Mouse (Mus musculus): ENCODE measurements around the gene Iqcf6. TPM values are rescaled to one million over a fixed set of nuclear protein-coding genes. Genes with fewer than 3 reads are reported as not detected.
"Not testable (repeated sequence)": the region's sequence is repeated elsewhere in the genome, so short reads cannot be mapped to it uniquely, and the experiment has no call there.

Iqcf6 gene
- total and polyA plus RNA-seq, 2 experiments = not detected

- no peak for DNase-seq (ENCODE audit: extremely low read depth, low read depth, low spot score)
- 84% methylated on average over 3 of the region's 3 CpGs for WGBS
- no peak overlapping the region for H3K9ac ChIP-seq (ENCODE audit: low read depth, low read length)
- peaks cover 2% of the 10 kb centered on the region; the same call in 1 of the 2 replicates for H3K27me3 ChIP-seq (ENCODE audit: control insufficient read depth, insufficient read depth, low read length)
- no peaks in the 10 kb centered on the region for H3K4me1 ChIP-seq (ENCODE audit: control insufficient read depth, insufficient read depth, low read length)
- no peak overlapping the region for H3K4me3 ChIP-seq (ENCODE audit: insufficient read depth, low read depth, low read length)
- no peaks in the 10 kb centered on the region for H3K79me2 ChIP-seq (ENCODE audit: control insufficient read depth, insufficient read depth, low read length)
- H3K27ac ChIP-seq (replicated peaks; ENCODE audit: insufficient read depth, low read depth, low read length) = no peak overlapping the region
- H3K36me3 ChIP-seq (ENCODE audit: control insufficient read depth, insufficient read depth, low read length) = no peaks in the 10 kb centered on the region
- no peak for TF ChIP-seq POLR2A (IDR thresholded peaks at IDR 0.05; ENCODE audit: extremely low read depth, insufficient read depth, low read length)
- no peak for TF ChIP-seq CTCF (IDR thresholded peaks at IDR 0.05; ENCODE audit: low read depth, low read length)
Observed at GRCm38 (mm10) chr9:106617496-106617895, 8.9 kb upstream of the Iqcf6 start.

- not testable (repeated sequence) for H3K4me1 ChIP-seq (ENCODE audit: control insufficient read depth, insufficient read depth, low read length); H3K9ac ChIP-seq (ENCODE audit: low read depth, low read length); H3K27ac ChIP-seq (replicated peaks; ENCODE audit: insufficient read depth, low read depth, low read length); H3K36me3 ChIP-seq (ENCODE audit: control insufficient read depth, insufficient read depth, low read length); H3K4me3 ChIP-seq (ENCODE audit: insufficient read depth, low read depth, low read length); DNase-seq (ENCODE audit: extremely low read depth, low read depth, low spot score); H3K27me3 ChIP-seq (ENCODE audit: control insufficient read depth, insufficient read depth, low read length); H3K79me2 ChIP-seq (ENCODE audit: control insufficient read depth, insufficient read depth, low read length)
- WGBS = 45% methylated on average over 8 of the region's 8 CpGs
Observed at GRCm38 (mm10) chr9:106627796-106628195, 1.4 kb downstream of the Iqcf6 start.

- Histone ChIP-seq H3K27ac (replicated peaks; ENCODE audit: insufficient read depth, low read depth, low read length) (no peak overlapping the region), H3K9ac (ENCODE audit: low read depth, low read length) (no peak overlapping the region), H3K4me1 (ENCODE audit: control insufficient read depth, insufficient read depth, low read length) (no peaks in the 10 kb centered on the region), H3K36me3 (ENCODE audit: control insufficient read depth, insufficient read depth, low read length) (no peaks in the 10 kb centered on the region), H3K79me2 (ENCODE audit: control insufficient read depth, insufficient read depth, low read length) (no peaks in the 10 kb centered on the region), H3K27me3 (ENCODE audit: control insufficient read depth, insufficient read depth, low read length) (no peaks in the 10 kb centered on the region), H3K4me3 (ENCODE audit: insufficient read depth, low read depth, low read length) (no peak overlapping the region)
- TF ChIP-seq CTCF (IDR thresholded peaks at IDR 0.05; ENCODE audit: low read depth, low read length) (no peak), POLR2A (IDR thresholded peaks at IDR 0.05; ENCODE audit: extremely low read depth, insufficient read depth, low read length) (no peak)
- no peak for DNase-seq (ENCODE audit: extremely low read depth, low read depth, low spot score)
- 51% methylated on average over 5 of the region's 5 CpGs for WGBS
Observed at GRCm38 (mm10) chr9:106632185-106632584, 5.8 kb downstream of the Iqcf6 start.

GRCm38 (mm10) chr9:106638154-106638553 lies 11.8 kb downstream of the Iqcf6 start:
- Histone ChIP-seq H3K79me2 (ENCODE audit: control insufficient read depth, insufficient read depth, low read length) (no peaks in the 10 kb centered on the region), H3K36me3 (ENCODE audit: control insufficient read depth, insufficient read depth, low read length) (no peaks in the 10 kb centered on the region), H3K27me3 (ENCODE audit: control insufficient read depth, insufficient read depth, low read length) (no peaks in the 10 kb centered on the region), H3K9ac (ENCODE audit: low read depth, low read length) (no peak overlapping the region), H3K4me3 (ENCODE audit: insufficient read depth, low read depth, low read length) (no peak overlapping the region), H3K4me1 (ENCODE audit: control insufficient read depth, insufficient read depth, low read length) (no peaks in the 10 kb centered on the region), H3K27ac (replicated peaks; ENCODE audit: insufficient read depth, low read depth, low read length) (no peak overlapping the region)
- TF ChIP-seq CTCF (IDR thresholded peaks at IDR 0.05; ENCODE audit: low read depth, low read length) (no peak), POLR2A (IDR thresholded peaks at IDR 0.05; ENCODE audit: extremely low read depth, insufficient read depth, low read length) (no peak)
- WGBS = 92% methylated on average over 8 of the region's 8 CpGs
- DNase-seq (ENCODE audit: extremely low read depth, low read depth, low spot score) = no peak

- no peaks in the 10 kb centered on the region for H3K36me3 ChIP-seq (ENCODE audit: control insufficient read depth, insufficient read depth, low read length)
- no peaks in the 10 kb centered on the region for H3K4me1 ChIP-seq (ENCODE audit: control insufficient read depth, insufficient read depth, low read length)
- no peak overlapping the region for H3K9ac ChIP-seq (ENCODE audit: low read depth, low read length)
- DNase-seq (ENCODE audit: extremely low read depth, low read depth, low spot score) = no peak
- no peaks in the 10 kb centered on the region for H3K79me2 ChIP-seq (ENCODE audit: control insufficient read depth, insufficient read depth, low read length)
- no peak overlapping the region for H3K4me3 ChIP-seq (ENCODE audit: insufficient read depth, low read depth, low read length)
- WGBS = 67% methylated on average over 5 of the region's 5 CpGs
- no peak overlapping the region for H3K27ac ChIP-seq (replicated peaks; ENCODE audit: insufficient read depth, low read depth, low read length)
- TF ChIP-seq POLR2A (IDR thresholded peaks at IDR 0.05; ENCODE audit: extremely low read depth, insufficient read depth, low read length) (no peak), CTCF (IDR thresholded peaks at IDR 0.05; ENCODE audit: low read depth, low read length) (no peak)
- H3K27me3 ChIP-seq (ENCODE audit: control insufficient read depth, insufficient read depth, low read length) = no peaks in the 10 kb centered on the region
Observed at GRCm38 (mm10) chr9:106641346-106641745, 15.0 kb downstream of the Iqcf6 start.

- H3K27me3 ChIP-seq (ENCODE audit: control insufficient read depth, insufficient read depth, low read length) = 0 out of 2 replicates have a peak, but pooled peaks cover 2% of the 10 kb centered on the region
- TF ChIP-seq CTCF (IDR thresholded peaks at IDR 0.05; ENCODE audit: low read depth, low read length) (peak; percentile 99), POLR2A (IDR thresholded peaks at IDR 0.05; ENCODE audit: extremely low read depth, insufficient read depth, low read length) (no peak)
- H3K4me1 ChIP-seq (ENCODE audit: control insufficient read depth, insufficient read depth, low read length) = no peaks in the 10 kb centered on the region
- H3K36me3 ChIP-seq (ENCODE audit: control insufficient read depth, insufficient read depth, low read length) = no peaks in the 10 kb centered on the region
- H3K4me3 ChIP-seq (ENCODE audit: insufficient read depth, low read depth, low read length) = no peak overlapping the region
- DNase-seq (ENCODE audit: extremely low read depth, low read depth, low spot score) = peak; percentile 90
- H3K9ac ChIP-seq (ENCODE audit: low read depth, low read length) = no peak overlapping the region
- no peaks in the 10 kb centered on the region for H3K79me2 ChIP-seq (ENCODE audit: control insufficient read depth, insufficient read depth, low read length)
- WGBS = 23% methylated on average over 7 of the region's 7 CpGs
- H3K27ac ChIP-seq (replicated peaks; ENCODE audit: insufficient read depth, low read depth, low read length) = no peak overlapping the region
Observed at GRCm38 (mm10) chr9:106643128-106643527, 16.7 kb downstream of the Iqcf6 start.

Measured in liver, adult 2 months (tissue).